Mouse (Mus musculus): ENCODE data around the gene Sprr2j-ps. TPM values are rescaled to one million over a fixed set of nuclear protein-coding genes. Genes with fewer than 3 reads are reported as not detected.

The Sprr2j-ps gene
- not detected for total RNA-seq (2021)
- long read RNA-seq, experiment 1: 0 reads
- long read RNA-seq, experiment 2: 0 reads

DNA sequence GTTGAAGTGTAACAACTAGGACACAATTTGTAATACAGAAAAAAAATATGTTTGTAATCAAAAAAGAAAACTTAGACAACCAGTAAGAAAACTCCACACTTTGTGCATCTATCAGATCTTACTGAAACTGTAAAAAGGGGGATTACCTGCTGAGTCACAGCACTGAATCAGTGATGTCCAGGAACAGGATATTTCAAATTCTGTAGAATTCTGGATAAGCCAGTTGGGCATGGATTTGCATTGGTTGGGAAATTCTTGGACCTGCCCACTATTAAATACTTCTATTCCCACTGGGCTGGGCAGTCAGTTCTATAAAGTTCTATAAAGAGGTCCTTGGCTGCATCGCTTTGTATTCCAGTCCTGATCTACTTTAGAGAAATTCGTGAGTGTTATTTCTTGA is at the start of gene Sprr2j-ps:
Gene Sprr2j-ps (plus strand): TSS at position 301 of the 400 bp plus-strand sequence.
- DNase-seq (ENCODE audit: low spot score in 2 of 2): no peak

DNA sequence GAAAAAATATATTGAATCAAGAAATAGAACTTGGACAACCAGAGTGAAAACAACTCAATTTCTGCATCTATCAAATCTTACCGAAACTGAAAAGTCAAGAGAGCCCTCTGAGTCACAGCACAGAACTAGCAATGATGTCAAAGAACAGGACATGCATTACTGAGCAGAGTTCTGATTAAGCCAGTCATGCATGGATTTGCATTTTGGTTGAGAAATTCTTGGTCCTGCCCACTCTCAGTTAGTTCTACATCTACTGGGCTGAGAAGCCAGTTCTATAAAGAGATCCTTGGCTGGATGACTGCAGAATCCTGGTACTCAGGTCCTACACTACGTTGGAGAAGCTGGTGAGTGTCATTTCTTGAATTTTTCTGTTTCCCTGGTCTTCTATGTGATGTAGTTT is 44.3 kb upstream of the Sprr2j-ps start:
- DNase-seq (ENCODE audit: low spot score in 2 of 2): no peak

DNA sequence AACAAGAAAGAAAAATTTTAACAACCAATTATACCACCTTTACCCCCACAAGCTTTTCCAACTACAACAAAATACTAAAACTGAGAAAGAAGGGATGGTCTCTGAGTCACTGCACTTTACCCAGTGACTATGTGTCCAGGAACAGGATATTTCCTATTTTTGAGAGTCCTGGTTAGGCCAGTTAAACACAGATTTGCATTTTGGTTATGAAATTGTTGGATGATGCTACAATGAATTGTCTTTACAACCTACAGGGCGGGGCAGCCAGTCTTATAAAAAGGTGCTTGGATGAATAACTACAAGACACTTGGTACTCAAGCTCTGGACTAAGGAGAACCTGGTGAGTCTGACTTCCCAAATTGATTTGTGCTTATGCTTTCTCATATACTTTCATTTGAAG is 32.5 kb upstream of the Sprr2j-ps start, which contains the start of gene Sprr2h:
Gene Sprr2h (plus strand): TSS at position 301 of the 400 bp plus-strand sequence.
- DNase-seq (ENCODE audit: low spot score in 2 of 2): no peak

DNA sequence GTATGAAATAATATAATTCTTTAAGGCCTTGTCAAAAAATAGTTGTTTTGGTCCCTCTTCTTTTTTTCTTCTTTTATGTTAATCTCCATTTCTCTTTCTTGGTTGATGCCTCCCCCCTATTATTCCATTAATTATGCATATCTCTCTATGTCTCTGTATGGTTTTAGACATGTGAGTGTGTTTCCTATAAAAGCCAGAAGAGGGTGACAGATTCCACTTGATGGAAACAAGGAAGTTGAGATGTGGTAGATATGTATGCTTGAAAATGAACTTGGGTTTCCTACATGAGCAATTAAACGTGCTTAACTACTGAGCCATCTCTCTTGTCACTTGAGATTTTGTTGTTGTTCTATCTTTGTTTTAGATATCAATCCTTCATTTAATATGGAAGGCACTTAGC is 23.6 kb upstream of the Sprr2j-ps start:
- DNase-seq (ENCODE audit: low spot score in 2 of 2): no peak

DNA sequence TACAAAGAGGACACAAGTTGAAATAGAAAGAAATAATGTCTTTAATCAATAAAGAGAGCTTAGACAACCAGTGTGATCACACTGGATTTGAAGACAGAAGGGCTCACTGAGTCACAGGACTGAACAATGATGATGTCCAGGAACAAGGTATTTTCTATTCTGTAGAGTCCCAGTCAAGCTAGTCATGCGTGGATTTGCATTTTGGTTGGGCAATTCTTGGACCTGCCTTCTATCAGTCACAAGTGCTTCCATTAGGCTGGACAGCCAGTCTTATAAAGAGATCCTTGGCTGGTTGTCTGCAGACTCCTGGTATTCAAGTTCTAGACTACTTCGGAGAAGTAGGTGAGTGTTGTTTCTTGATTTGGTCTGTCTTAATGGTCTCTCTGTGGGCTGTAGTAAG is 10.2 kb upstream of the Sprr2j-ps start, which contains the start of gene Sprr2i:
Gene Sprr2i (plus strand): TSS at position 301 of the 400 bp plus-strand sequence.
- DNase-seq (ENCODE audit: low spot score in 2 of 2): no peak

DNA sequence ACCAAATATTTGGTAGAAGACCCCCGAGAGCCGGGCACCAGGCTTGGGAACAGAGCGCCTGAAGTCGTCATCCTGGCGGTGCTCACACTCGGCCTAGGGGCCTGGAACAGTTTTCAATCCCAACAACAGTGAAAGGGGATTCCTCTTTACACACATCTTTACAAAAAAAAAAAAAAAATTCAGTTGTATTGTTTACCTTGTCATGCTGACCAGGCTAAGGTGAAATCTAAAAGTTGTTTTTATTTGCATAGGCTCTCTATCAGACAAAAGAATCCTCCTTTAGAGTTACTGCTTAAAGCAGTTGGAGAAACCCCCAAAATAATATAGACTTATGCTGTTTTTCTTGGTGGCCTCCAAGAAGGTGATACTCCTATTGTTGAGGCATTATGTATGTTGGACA is 11.4 kb downstream of the Sprr2j-ps start, which contains the start of gene Gm9774:
Gene Gm9774 (minus strand): TSS at position 101 of the 400 bp plus-strand sequence.
- no peak for DNase-seq (ENCODE audit: low spot score in 2 of 2)

DNA sequence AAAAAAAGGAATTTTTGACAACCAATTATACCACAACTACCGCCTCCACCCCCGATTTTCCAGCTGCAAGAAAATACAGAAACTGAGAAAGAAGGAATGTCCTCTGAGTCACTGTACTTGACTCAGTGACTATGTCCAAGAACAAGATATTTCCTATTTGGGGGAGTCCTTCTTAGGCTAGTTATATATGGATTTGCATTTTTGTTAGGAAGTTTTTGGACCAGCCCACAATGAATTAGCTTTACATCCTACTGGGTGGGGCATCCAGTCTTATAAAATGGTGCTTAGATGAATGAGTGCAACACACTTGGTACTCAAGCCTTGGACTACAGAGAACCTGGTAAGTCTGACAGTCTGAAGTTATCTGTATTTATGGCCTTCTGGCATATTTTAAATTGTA is 14.4 kb downstream of the Sprr2j-ps start, which contains the start of gene Sprr2k:
Gene Sprr2k (plus strand): TSS at position 301 of the 400 bp plus-strand sequence.
- no peak for DNase-seq (ENCODE audit: low spot score in 2 of 2)

DNA sequence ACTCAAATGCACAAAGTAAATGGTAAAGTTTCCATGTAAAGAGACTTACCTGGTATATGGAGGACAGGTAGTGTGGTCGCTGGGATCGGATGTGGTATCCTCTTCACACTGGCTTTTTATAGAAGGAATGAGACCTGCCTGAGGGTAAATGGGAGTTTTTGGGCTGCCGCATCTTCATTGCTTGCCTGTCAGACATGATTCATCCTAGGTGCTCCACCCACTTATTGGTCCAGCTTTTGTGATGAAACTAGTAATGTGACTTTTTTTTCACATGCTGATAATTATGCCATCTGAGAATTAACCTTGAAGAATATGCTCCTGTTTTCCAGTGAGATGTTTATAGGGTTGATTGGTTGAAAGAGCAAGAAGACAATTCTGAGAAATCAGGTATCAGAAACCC is 20.8 kb downstream of the Sprr2j-ps start, which contains the start of gene Sprr1b:
Gene Sprr1b (minus strand): TSS at position 101 of the 400 bp plus-strand sequence.
- no peak for DNase-seq (ENCODE audit: low spot score in 2 of 2)

DNA sequence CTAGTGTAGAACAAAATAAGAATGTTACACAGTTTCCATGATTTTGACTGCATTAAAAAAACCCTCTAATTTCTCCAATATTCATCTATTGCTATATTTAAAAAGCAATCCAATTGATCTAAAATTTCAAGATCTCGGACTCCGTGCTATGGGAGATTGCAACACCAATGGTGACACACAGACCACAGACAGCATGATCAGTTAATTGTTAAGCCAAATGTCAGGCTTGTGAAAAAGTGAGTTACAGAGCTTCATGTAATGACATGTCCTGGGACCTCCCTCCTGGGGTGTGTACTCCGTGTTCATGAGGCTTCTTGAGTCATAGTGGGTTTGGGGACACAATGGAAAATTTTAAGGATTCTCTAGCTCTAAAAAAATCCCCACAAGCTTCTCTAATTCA is 22.3 kb downstream of the Sprr2j-ps start:
- no peak for DNase-seq (ENCODE audit: low spot score in 2 of 2)

DNA sequence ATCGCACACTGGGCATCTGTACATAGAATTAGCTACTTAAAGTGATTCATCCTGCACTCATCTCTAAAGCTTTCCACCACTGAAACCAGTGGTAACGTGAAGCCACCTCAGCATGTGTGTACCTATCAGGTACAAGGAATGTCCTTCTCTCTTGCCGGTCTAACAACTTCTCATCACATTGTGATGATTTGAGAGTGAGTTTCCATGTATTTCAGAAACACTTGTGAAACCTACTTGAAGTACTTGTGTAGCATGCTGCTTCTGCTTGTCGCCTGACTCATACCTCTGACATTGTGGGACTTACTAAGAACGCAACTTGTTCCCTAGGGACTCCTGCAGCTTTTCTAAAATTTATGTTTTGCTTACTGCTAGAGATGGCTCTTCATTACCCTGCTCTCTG is 37.3 kb downstream of the Sprr2j-ps start:
- no peak for DNase-seq (ENCODE audit: low spot score in 2 of 2)

DNA sequence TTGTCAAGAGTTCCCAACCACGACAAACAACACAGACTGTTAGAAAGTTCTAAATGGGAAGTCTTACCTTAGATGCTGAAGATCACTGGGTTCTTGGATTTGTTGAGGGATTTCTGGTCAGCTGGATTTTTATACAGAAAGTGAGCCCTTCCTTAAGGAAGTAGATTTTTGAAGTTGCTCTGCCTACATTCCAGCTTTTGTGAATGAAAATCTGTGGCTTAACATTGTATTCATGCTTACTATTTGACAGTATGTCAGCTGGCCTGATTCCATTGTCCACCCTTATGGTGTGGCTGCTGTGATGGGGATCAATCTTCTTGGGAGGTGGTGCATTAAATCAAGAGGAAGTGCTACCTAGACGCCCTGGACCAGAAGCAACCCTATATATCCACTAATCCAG is 40.7 kb downstream of the Sprr2j-ps start, which contains the start of gene Sprr3:
Gene Sprr3 (minus strand): TSS at position 101 of the 400 bp plus-strand sequence.
- DNase-seq (ENCODE audit: low spot score in 2 of 2): no peak

DNA sequence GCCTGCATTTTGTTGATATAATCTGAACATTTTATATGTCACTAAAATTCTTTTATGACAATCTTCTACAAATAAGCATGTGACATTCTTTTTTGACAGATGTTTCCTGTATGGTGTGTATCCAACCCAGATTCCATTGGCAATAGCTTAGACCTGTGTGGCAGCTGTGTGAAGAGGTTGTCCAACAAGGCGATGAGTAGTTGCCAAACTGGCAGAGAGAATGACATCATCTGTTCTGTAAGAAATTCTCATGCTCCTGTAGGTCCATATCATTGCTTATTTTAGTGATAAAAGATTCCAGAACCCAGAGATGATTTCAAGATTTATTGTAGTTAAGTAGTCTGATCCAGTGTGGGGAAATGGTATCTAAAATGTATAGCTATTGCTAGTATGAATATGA is 48.7 kb downstream of the Sprr2j-ps start:
- no peak for DNase-seq (ENCODE audit: low spot score in 2 of 2)

DNA sequence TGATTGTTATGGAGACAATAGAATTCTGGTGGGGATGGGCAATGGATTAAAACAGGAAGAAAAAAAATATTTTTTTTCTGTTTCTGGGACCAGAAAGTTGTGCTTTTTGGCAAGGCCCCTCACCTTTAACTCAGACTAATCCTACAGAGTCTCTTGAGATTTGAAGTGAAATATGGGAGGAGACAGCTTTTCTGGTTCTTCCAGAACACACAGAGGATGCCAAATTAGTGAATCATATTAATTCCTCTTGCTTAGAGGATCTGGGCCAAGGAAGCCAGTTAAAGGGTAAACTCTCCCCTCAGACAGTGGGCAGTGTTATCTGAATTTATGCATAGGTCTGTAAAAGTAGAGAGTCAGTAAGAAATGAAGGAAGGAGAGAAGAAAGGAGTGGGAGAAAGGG is 49.5 kb downstream of the Sprr2j-ps start:
- no peak for DNase-seq (ENCODE audit: low spot score in 2 of 2)

Other genes with a start within 250 kb of the Sprr2j-ps start
- gene Sprr2a1, start 202.3 kb upstream of the Sprr2j-ps start, total RNA-seq (2021): not detected
- 1 to 10 TPM in 1 of 2 experiments, not detected in 1; 1.6 TPM for gene Sprr2a2, start 202.2 kb upstream of the Sprr2j-ps start, total RNA-seq (2021)
- not detected for gene Sprr2a3, start 132.7 kb upstream of the Sprr2j-ps start, total RNA-seq (2021)
- not detected for gene Sprr2b, start 101.5 kb upstream of the Sprr2j-ps start, total RNA-seq (2021)
- not detected for gene Sprr2d, start 78.9 kb upstream of the Sprr2j-ps start, total RNA-seq (2021)
- gene Sprr2e, start 65.9 kb upstream of the Sprr2j-ps start, total RNA-seq (2021): not detected
- not detected for gene Sprr2f, start 52.9 kb upstream of the Sprr2j-ps start, total RNA-seq (2021)
- not detected for gene Sprr2h, start 32.4 kb upstream of the Sprr2j-ps start, total RNA-seq (2021)
- gene Sprr2i, start 10.1 kb upstream of the Sprr2j-ps start, total RNA-seq (2021): not detected
- 1 to 10 TPM; 3.7 to 4.1 TPM for gene Gm9774, start 11.3 kb downstream of the Sprr2j-ps start, total RNA-seq (2021)
- gene Sprr2k, start 14.5 kb downstream of the Sprr2j-ps start, total RNA-seq (2021): not detected
- not detected for gene Sprr1b, start 20.7 kb downstream of the Sprr2j-ps start, total RNA-seq (2021)
- not detected for gene Sprr3, start 40.6 kb downstream of the Sprr2j-ps start, total RNA-seq (2021)
- not detected for gene Sprr1a, start 67.8 kb downstream of the Sprr2j-ps start, total RNA-seq (2021)
- not detected for gene Sprr4, start 82.4 kb downstream of the Sprr2j-ps start, total RNA-seq (2021)
- not detected for gene 2310046K23Rik, start 116.4 kb downstream of the Sprr2j-ps start, total RNA-seq (2021)
- gene Ivl, start 155.7 kb downstream of the Sprr2j-ps start, total RNA-seq (2021): not detected
- gene Smcp, start 170.9 kb downstream of the Sprr2j-ps start, total RNA-seq (2021): not detected
- not detected for gene 2210017I01Rik, start 189.4 kb downstream of the Sprr2j-ps start, total RNA-seq (2021)
- not detected for gene Lce6a, start 203.6 kb downstream of the Sprr2j-ps start, total RNA-seq (2021)
- gene Lce1a1, start 230.2 kb downstream of the Sprr2j-ps start, total RNA-seq (2021): not detected
- not detected for gene Lce1b, start 238.8 kb downstream of the Sprr2j-ps start, total RNA-seq (2021)

All from gastrocnemius, postnatal 4 days (tissue).